Mouse (Mus musculus) lung, embryonic 14.5 days (tissue): ENCODE data around the gene 2810004N23Rik. TPM values are rescaled to one million over a fixed set of nuclear protein-coding genes. Genes with fewer than 3 reads are reported as not detected.

Experiments used
- ATAC-seq: fragments of 200-750 bp; cut with Nextera tagmentation; 2 replicates; pipeline ENCODE4 v1.8.0; 2017; ENCODE audit warnings: mild to moderate bottlenecking, moderate TSS enrichment, moderate library complexity; ENCODE audit not compliant: insufficient read depth
- DNase-seq: peaks from one replicate; pipeline ENCODE4 v3.0.0-alpha.2; 2015
- H3K27ac ChIP-seq: fragments of 300-500 bp; sonication (generic); 2 replicates; pipeline ENCODE4 v1.5.1; 2014; ENCODE audit warnings: low read depth, mild to moderate bottlenecking, moderate library complexity
- H3K27me3 ChIP-seq: fragments of 300-500 bp; sonication (generic); 2 replicates; pipeline ENCODE4 v1.6.1; 2014; ENCODE audit warnings: low read length, control low read depth; ENCODE audit not compliant: insufficient read depth
- H3K36me3 ChIP-seq: fragments of 300-500 bp; sonication (generic); 2 replicates; pipeline ENCODE4 v1.6.1; 2014; ENCODE audit warnings: control low read depth; ENCODE audit not compliant: insufficient read depth
- H3K4me1 ChIP-seq: fragments of 300-500 bp; sonication (generic); 2 replicates; pipeline ENCODE4 v1.6.1; 2014; ENCODE audit warnings: antibody characterized with exemption, control low read depth; ENCODE audit not compliant: insufficient read depth
- H3K4me2 ChIP-seq: fragments of 300-500 bp; sonication (generic); 2 replicates; pipeline ENCODE4 v1.6.1; 2014; ENCODE audit warnings: mild to moderate bottlenecking
- H3K4me3 ChIP-seq: fragments of 300-500 bp; sonication (generic); 2 replicates; pipeline ENCODE4 v1.5.1; 2014; ENCODE audit warnings: low read depth, low read length
- H3K9ac ChIP-seq: fragments of 300-500 bp; sonication (generic); 2 replicates; pipeline ENCODE4 v1.6.1; 2014
- H3K9me3 ChIP-seq: fragments of 300-500 bp; sonication (generic); 2 replicates; pipeline ENCODE4 v1.6.1; 2016; ENCODE audit warnings: low read depth, low read length, control low read depth
- CTCF ChIP-seq: IDR thresholded peaks from 2 replicates; pipeline ENCODE4 v1.5.1; 2016; ENCODE audit warnings: antibody characterized with exemption, low read depth
- WGBS: fragments of 180-500 bp; shearing (Covaris S2); extraction: QIAGEN DNeasy Blood & Tissue Kit; methylation state at CpG from one replicate; pipeline ENCODE4 v1.1.7; 2014; 5-methylcytosine and 5-hydroxymethylcytosine counted together
- polyA plus RNA-seq: library from polyadenylated mRNA; unstranded; fragments of >200 nt; fragmentation: Nextera tagmentation; extraction: Ambion mirVana; gene quantifications from 2 replicates; pipeline ENCODE4 v1.2.1, GENCODE M21; 2014

Gene 2810004N23Rik
- polyA plus RNA-seq, 1 experiment from 2014 or later = 44.5 TPM

- Histone ChIP-seq H3K4me2 (peak overlapping the region; percentile 100), H3K27me3 (peaks cover 55% of the 10 kb centered on the region), H3K27ac (no peak overlapping the region), H3K36me3 (no peaks in the 10 kb centered on the region), H3K9ac (no peak overlapping the region), H3K4me3 (no peak overlapping the region), H3K9me3 (no peaks in the 10 kb centered on the region), H3K4me1 (peaks cover 8% of the 10 kb centered on the region; the same call in 1 of the 2 replicates)
- 35% methylated on average over 4 of the region's 4 CpGs for WGBS
- ATAC-seq (no peak), DNase-seq (no peak)
- no peak for TF ChIP-seq CTCF
These were observed 71.2 kb downstream of the 2810004N23Rik start for GRCm38 (mm10) chr8:124791751-124792150.

GRCm38 (mm10) chr8:124790676-124791075 lies 72.2 kb downstream of the 2810004N23Rik start:
- no peak overlapping the region for H3K4me3 ChIP-seq
- H3K27ac ChIP-seq = no peak overlapping the region
- WGBS = 64% methylated on average over 4 of the region's 4 CpGs
- ATAC-seq (no peak), DNase-seq (no peak)
- H3K4me2 ChIP-seq = no peak overlapping the region
- H3K27me3 ChIP-seq = peaks cover 47% of the 10 kb centered on the region
- H3K36me3 ChIP-seq = no peaks in the 10 kb centered on the region
- H3K9ac ChIP-seq = no peak overlapping the region
- no peaks in the 10 kb centered on the region for H3K9me3 ChIP-seq
- peaks cover 8% of the 10 kb centered on the region; the same call in 1 of the 2 replicates for H3K4me1 ChIP-seq
- TF ChIP-seq CTCF = no peak

Other genes starting within 250 kb of the 2810004N23Rik start
- 45.6 and 46.0 TPM in 2 replicates for gene 2310022B05Rik, start 199.8 kb downstream of the 2810004N23Rik start, polyA plus RNA-seq
- gene Ttc13, start 141.1 kb downstream of the 2810004N23Rik start, polyA plus RNA-seq = 52.5 and 54.7 TPM in 2 replicates
- 26.4 and 27.2 TPM in 2 replicates for gene Arv1, start 141.0 kb downstream of the 2810004N23Rik start, polyA plus RNA-seq
- 16.8 and 20.5 TPM in 2 replicates for gene Fam89a, start 111.3 kb downstream of the 2810004N23Rik start, polyA plus RNA-seq
- 0.70 and 1.0 TPM in 2 replicates for gene Trim67, start 70.0 kb downstream of the 2810004N23Rik start, polyA plus RNA-seq
- gene Gnpat, start 87 bp downstream of the 2810004N23Rik start, polyA plus RNA-seq = 115 and 118 TPM in 2 replicates
- gene Exoc8, start 34.6 kb upstream of the 2810004N23Rik start, polyA plus RNA-seq = 8.9 and 9.8 TPM in 2 replicates
- 9.5 and 10.1 TPM in 2 replicates for gene Sprtn, start 34.8 kb upstream of the 2810004N23Rik start, polyA plus RNA-seq
- 14.4 and 16.2 TPM in 2 replicates for gene Egln1, start 86.2 kb upstream of the 2810004N23Rik start, polyA plus RNA-seq
- 131 and 133 TPM in 2 replicates for gene Tsnax, start 149.9 kb upstream of the 2810004N23Rik start, polyA plus RNA-seq
- gene Disc1, start 191.1 kb upstream of the 2810004N23Rik start, polyA plus RNA-seq = 2.4 and 3.8 TPM in 2 replicates